Mouse (Mus musculus): Measurements from ENCODE around the gene Lrrc56. TPM values are rescaled to one million over a fixed set of nuclear protein-coding genes. Genes with fewer than 3 reads are reported as not detected.

Gene Lrrc56
- polyA plus RNA-seq, 1 experiment from 2014 or later: 2.8 TPM

- no peaks in the 10 kb centered on the region for H3K9me3 ChIP-seq (ENCODE audit: control insufficient read depth, low read length)
- ATAC-seq (ENCODE audit: insufficient number of reproducible peaks, insufficient read depth, low FRiP score, low read depth): no peak
- H3K4me3 ChIP-seq (ENCODE audit: control insufficient read depth in 1 of 2, insufficient read depth in 1 of 2, low read depth in 1 of 2, low read length in 2 of 2): no peak overlapping the region
- H3K36me3 ChIP-seq (ENCODE audit: control insufficient read depth, insufficient read depth, low read length): peaks cover 12% of the 10 kb centered on the region
- H3K27ac ChIP-seq (replicated peaks in 1 of 2; ENCODE audit: control insufficient read depth in 1 of 2, insufficient read depth in 1 of 2, low read depth in 2 of 2, low read length in 2 of 2): no peak overlapping the region
- no peaks in the 10 kb centered on the region for H3K27me3 ChIP-seq (ENCODE audit: control insufficient read depth, insufficient read depth, low read length)
- no peak overlapping the region for H3K4me2 ChIP-seq (ENCODE audit: low read length)
- H3K4me1 ChIP-seq (ENCODE audit: control insufficient read depth in 2 of 2, insufficient read depth in 2 of 2, low read length in 2 of 2): peaks cover 17 to 26% of the 10 kb centered on the region in 2 experiments
- WGBS: 81% methylated on average over 6 of the region's 6 CpGs
- H3K9ac ChIP-seq (ENCODE audit: low read length): no peak overlapping the region
These were observed 32.6 kb downstream of the Lrrc56 start for GRCm38 (mm10) chr7:141226535-141226934.

- no peak for ATAC-seq (ENCODE audit: insufficient number of reproducible peaks, insufficient read depth, low FRiP score, low read depth)
- no peaks in the 10 kb centered on the region for H3K27me3 ChIP-seq (ENCODE audit: control insufficient read depth, insufficient read depth, low read length)
- 83% methylated on average over 4 of the region's 4 CpGs for WGBS
- peak overlapping the region; percentile 86; the same call in 1 of the 2 replicates for H3K4me2 ChIP-seq (ENCODE audit: low read length)
- no peak overlapping the region for H3K27ac ChIP-seq (replicated peaks in 1 of 2; ENCODE audit: control insufficient read depth in 1 of 2, insufficient read depth in 1 of 2, low read depth in 2 of 2, low read length in 2 of 2)
- peaks cover 25% of the 10 kb centered on the region for H3K36me3 ChIP-seq (ENCODE audit: control insufficient read depth, insufficient read depth, low read length)
- no peak overlapping the region for H3K4me3 ChIP-seq (ENCODE audit: control insufficient read depth in 1 of 2, insufficient read depth in 1 of 2, low read depth in 1 of 2, low read length in 2 of 2)
- peaks cover 8 to 17% of the 10 kb centered on the region in 2 experiments for H3K4me1 ChIP-seq (ENCODE audit: control insufficient read depth in 2 of 2, insufficient read depth in 2 of 2, low read length in 2 of 2)
- H3K9ac ChIP-seq (ENCODE audit: low read length): peak overlapping the region; percentile 99
- H3K9me3 ChIP-seq (ENCODE audit: control insufficient read depth, low read length): no peaks in the 10 kb centered on the region
These were observed 33.8 kb downstream of the Lrrc56 start for GRCm38 (mm10) chr7:141227796-141228195.

- Histone ChIP-seq H3K4me2 (ENCODE audit: low read length) (peak within 1 kb of the TSS; percentile 86), H3K4me3 (ENCODE audit: control insufficient read depth in 1 of 2, insufficient read depth in 1 of 2, low read depth in 1 of 2, low read length in 2 of 2) (peak within 1 kb of the TSS; percentile 89 to 100), H3K9me3 (ENCODE audit: control insufficient read depth, low read length) (no peaks in the 10 kb centered on the region), H3K9ac (ENCODE audit: low read length) (peak within 1 kb of the TSS; percentile 99), H3K27me3 (ENCODE audit: control insufficient read depth, insufficient read depth, low read length) (no peaks in the 10 kb centered on the region), H3K36me3 (ENCODE audit: control insufficient read depth, insufficient read depth, low read length) (peaks cover 32% of the 10 kb centered on the region), H3K4me1 (ENCODE audit: control insufficient read depth in 2 of 2, insufficient read depth in 2 of 2, low read length in 2 of 2) (peaks cover 7 to 15% of the 10 kb centered on the region in 2 experiments), H3K27ac (replicated peaks in 1 of 2; ENCODE audit: control insufficient read depth in 1 of 2, insufficient read depth in 1 of 2, low read depth in 2 of 2, low read length in 2 of 2) (peak within 1 kb of the TSS; percentile 91 to 93)
- peak; percentile 88 for ATAC-seq (ENCODE audit: insufficient number of reproducible peaks, insufficient read depth, low FRiP score, low read depth)
- WGBS: under 1% methylated on average over 76 of the region's 76 CpGs
These were observed 34.5 kb downstream of the Lrrc56 start, which contains the start of gene Phrf1 for GRCm38 (mm10) chr7:141228279-141229067. Gene Phrf1 (plus strand): TSS chr7:141228784.

GRCm38 (mm10) chr7:141229702-141230101 is 35.7 kb downstream of the Lrrc56 start:
- no peak overlapping the region for H3K27ac ChIP-seq (replicated peaks in 1 of 2; ENCODE audit: control insufficient read depth in 1 of 2, insufficient read depth in 1 of 2, low read depth in 2 of 2, low read length in 2 of 2)
- peak overlapping the region; percentile 89 to 100 for H3K4me3 ChIP-seq (ENCODE audit: control insufficient read depth in 1 of 2, insufficient read depth in 1 of 2, low read depth in 1 of 2, low read length in 2 of 2)
- no peaks in the 10 kb centered on the region for H3K9me3 ChIP-seq (ENCODE audit: control insufficient read depth, low read length)
- 41% methylated on average over 6 of the region's 6 CpGs for WGBS
- no peaks in the 10 kb centered on the region for H3K27me3 ChIP-seq (ENCODE audit: control insufficient read depth, insufficient read depth, low read length)
- H3K36me3 ChIP-seq (ENCODE audit: control insufficient read depth, insufficient read depth, low read length): peaks cover 44% of the 10 kb centered on the region
- peak overlapping the region; percentile 86 for H3K4me2 ChIP-seq (ENCODE audit: low read length)
- no peak for ATAC-seq (ENCODE audit: insufficient number of reproducible peaks, insufficient read depth, low FRiP score, low read depth)
- peak overlapping the region; percentile 99 for H3K9ac ChIP-seq (ENCODE audit: low read length)
- H3K4me1 ChIP-seq (ENCODE audit: control insufficient read depth in 2 of 2, insufficient read depth in 2 of 2, low read length in 2 of 2): peaks cover 7 to 15% of the 10 kb centered on the region in 2 experiments

GRCm38 (mm10) chr7:141230570-141230969 is 36.6 kb downstream of the Lrrc56 start:
- Histone ChIP-seq H3K4me1 (ENCODE audit: control insufficient read depth in 2 of 2, insufficient read depth in 2 of 2, low read length in 2 of 2) (peaks cover 7 to 15% of the 10 kb centered on the region in 2 experiments), H3K36me3 (ENCODE audit: control insufficient read depth, insufficient read depth, low read length) (peaks cover 53% of the 10 kb centered on the region), H3K4me2 (ENCODE audit: low read length) (peak overlapping the region; percentile 86; the same call in 1 of the 2 replicates), H3K27ac (replicated peaks in 1 of 2; ENCODE audit: control insufficient read depth in 1 of 2, insufficient read depth in 1 of 2, low read depth in 2 of 2, low read length in 2 of 2) (no peak overlapping the region), H3K9ac (ENCODE audit: low read length) (no peak overlapping the region), H3K27me3 (ENCODE audit: control insufficient read depth, insufficient read depth, low read length) (no peaks in the 10 kb centered on the region), H3K9me3 (ENCODE audit: control insufficient read depth, low read length) (no peaks in the 10 kb centered on the region), H3K4me3 (ENCODE audit: control insufficient read depth in 1 of 2, insufficient read depth in 1 of 2, low read depth in 1 of 2, low read length in 2 of 2) (no peak overlapping the region)
- WGBS: 81% methylated on average over 4 of the region's 4 CpGs
- no peak for ATAC-seq (ENCODE audit: insufficient number of reproducible peaks, insufficient read depth, low FRiP score, low read depth)

GRCm38 (mm10) chr7:141231111-141231510 is 37.2 kb downstream of the Lrrc56 start:
- H3K9ac ChIP-seq (ENCODE audit: low read length): 0 out of 2 replicates have a peak overlapping the region, but pooled peaks have one; percentile 11
- H3K27ac ChIP-seq (replicated peaks in 1 of 2; ENCODE audit: control insufficient read depth in 1 of 2, insufficient read depth in 1 of 2, low read depth in 2 of 2, low read length in 2 of 2): no peak overlapping the region
- H3K9me3 ChIP-seq (ENCODE audit: control insufficient read depth, low read length): no peaks in the 10 kb centered on the region
- H3K27me3 ChIP-seq (ENCODE audit: control insufficient read depth, insufficient read depth, low read length): no peaks in the 10 kb centered on the region
- H3K4me3 ChIP-seq (ENCODE audit: control insufficient read depth in 1 of 2, insufficient read depth in 1 of 2, low read depth in 1 of 2, low read length in 2 of 2): no peak overlapping the region
- no peak overlapping the region for H3K4me2 ChIP-seq (ENCODE audit: low read length)
- no peak for ATAC-seq (ENCODE audit: insufficient number of reproducible peaks, insufficient read depth, low FRiP score, low read depth)
- 92% methylated on average over 3 of the region's 3 CpGs for WGBS
- H3K36me3 ChIP-seq (ENCODE audit: control insufficient read depth, insufficient read depth, low read length): peaks cover 58% of the 10 kb centered on the region
- H3K4me1 ChIP-seq (ENCODE audit: control insufficient read depth in 2 of 2, insufficient read depth in 2 of 2, low read length in 2 of 2): peaks cover 7 to 15% of the 10 kb centered on the region in 2 experiments

GRCm38 (mm10) chr7:141231551-141231950 is 37.6 kb downstream of the Lrrc56 start:
- peaks cover 61% of the 10 kb centered on the region for H3K36me3 ChIP-seq (ENCODE audit: control insufficient read depth, insufficient read depth, low read length)
- WGBS: 97% methylated on average over 10 of the region's 10 CpGs
- peaks cover 7 to 15% of the 10 kb centered on the region in 2 experiments for H3K4me1 ChIP-seq (ENCODE audit: control insufficient read depth in 2 of 2, insufficient read depth in 2 of 2, low read length in 2 of 2)
- no peak overlapping the region for H3K4me2 ChIP-seq (ENCODE audit: low read length)
- H3K4me3 ChIP-seq (ENCODE audit: control insufficient read depth in 1 of 2, insufficient read depth in 1 of 2, low read depth in 1 of 2, low read length in 2 of 2): no peak overlapping the region
- no peaks in the 10 kb centered on the region for H3K27me3 ChIP-seq (ENCODE audit: control insufficient read depth, insufficient read depth, low read length)
- no peaks in the 10 kb centered on the region for H3K9me3 ChIP-seq (ENCODE audit: control insufficient read depth, low read length)
- H3K27ac ChIP-seq (replicated peaks in 1 of 2; ENCODE audit: control insufficient read depth in 1 of 2, insufficient read depth in 1 of 2, low read depth in 2 of 2, low read length in 2 of 2): no peak overlapping the region
- H3K9ac ChIP-seq (ENCODE audit: low read length): no peak overlapping the region
- no peak for ATAC-seq (ENCODE audit: insufficient number of reproducible peaks, insufficient read depth, low FRiP score, low read depth)

All from heart, embryonic 14.5 days (tissue).